Mouse (Mus musculus): ENCODE results near the gene Mgl2. TPM values are rescaled to one million over a fixed set of nuclear protein-coding genes. Genes with fewer than 3 reads are reported as not detected.
A peak's percentile ranks its signal among the peaks of the same experiment; 100 is the strongest.
"Not testable (repeated sequence)": the region's sequence is repeated elsewhere in the genome, so short reads cannot be mapped to it uniquely, and the experiment has no call there.

Gene Mgl2
- polyA plus RNA-seq, 1 experiment from 2014 or later: 0.90 TPM

GRCm38 (mm10) chr11:70139171-70139570 is 9.0 kb downstream of the Mgl2 start:
- Histone ChIP-seq H3K4me1 (ENCODE audit: insufficient read depth, low read depth, low read length) (no peaks in the 10 kb centered on the region), H3K9me3 (ENCODE audit: low read length) (no peaks in the 10 kb centered on the region), H3K4me2 (replicated peaks; ENCODE audit: low read depth, low read length) (no peak overlapping the region), H3K27ac (ENCODE audit: low read length) (no peak overlapping the region), H3K4me3 (ENCODE audit: low read depth, low read length) (no peak overlapping the region), H3K27me3 (replicated peaks; ENCODE audit: insufficient read depth, low read length) (no peaks in the 10 kb centered on the region), H3K36me3 (ENCODE audit: insufficient read depth, low read length) (no peaks in the 10 kb centered on the region), H3K9ac (replicated peaks; ENCODE audit: low read depth) (no peak overlapping the region)
- no peak for ATAC-seq
- TF ChIP-seq CTCF (IDR thresholded peaks at IDR 0.05) (no peak), EP300 (IDR thresholded peaks at IDR 0.05) (no peak)
- 78% methylated on average over 10 of the region's 10 CpGs for WGBS
- DNase-seq (ENCODE audit: low spot score): no peak

GRCm38 (mm10) chr11:70151072-70151471 is 20.9 kb downstream of the Mgl2 start:
- no peak for TF ChIP-seq EP300 (IDR thresholded peaks at IDR 0.05)
- peak; percentile 55 for TF ChIP-seq CTCF (IDR thresholded peaks at IDR 0.05)
- 59% methylated on average over 3 of the region's 3 CpGs for WGBS
- Histone ChIP-seq H3K36me3 (ENCODE audit: insufficient read depth, low read length) (no peaks in the 10 kb centered on the region), H3K4me3 (ENCODE audit: low read depth, low read length) (no peak overlapping the region), H3K27ac (ENCODE audit: low read length) (no peak overlapping the region), H3K9ac (replicated peaks; ENCODE audit: low read depth) (no peak overlapping the region), H3K4me1 (ENCODE audit: insufficient read depth, low read depth, low read length) (no peaks in the 10 kb centered on the region), H3K9me3 (ENCODE audit: low read length) (no peaks in the 10 kb centered on the region), H3K4me2 (replicated peaks; ENCODE audit: low read depth, low read length) (no peak overlapping the region), H3K27me3 (replicated peaks; ENCODE audit: insufficient read depth, low read length) (no peaks in the 10 kb centered on the region)
- no peak for ATAC-seq
- peak; percentile 22 for DNase-seq (ENCODE audit: low spot score)

GRCm38 (mm10) chr11:70155897-70156296 is 25.8 kb downstream of the Mgl2 start, which contains the start of gene Clec10a:
Gene Clec10a, plus strand, starts transcription at chr11:70156197.
- H3K9me3 ChIP-seq (ENCODE audit: low read length); DNase-seq (ENCODE audit: low spot score); H3K9ac ChIP-seq (replicated peaks; ENCODE audit: low read depth); H3K27me3 ChIP-seq (replicated peaks; ENCODE audit: insufficient read depth, low read length); ATAC-seq; H3K4me1 ChIP-seq (ENCODE audit: insufficient read depth, low read depth, low read length); H3K4me3 ChIP-seq (ENCODE audit: low read depth, low read length); H3K4me2 ChIP-seq (replicated peaks; ENCODE audit: low read depth, low read length); H3K36me3 ChIP-seq (ENCODE audit: insufficient read depth, low read length); H3K27ac ChIP-seq (ENCODE audit: low read length): not testable (repeated sequence)
- WGBS: no CpG with 5 or more reads among the region's 5 CpGs

- Histone ChIP-seq H3K4me1 (ENCODE audit: insufficient read depth, low read depth, low read length) (no peaks in the 10 kb centered on the region), H3K9me3 (ENCODE audit: low read length) (no peaks in the 10 kb centered on the region), H3K4me2 (replicated peaks; ENCODE audit: low read depth, low read length) (no peak overlapping the region), H3K36me3 (ENCODE audit: insufficient read depth, low read length) (no peaks in the 10 kb centered on the region), H3K27me3 (replicated peaks; ENCODE audit: insufficient read depth, low read length) (no peaks in the 10 kb centered on the region), H3K9ac (replicated peaks; ENCODE audit: low read depth) (no peak overlapping the region), H3K4me3 (ENCODE audit: low read depth, low read length) (no peak overlapping the region), H3K27ac (ENCODE audit: low read length) (no peak overlapping the region)
- ATAC-seq (no peak), DNase-seq (ENCODE audit: low spot score) (no peak)
- 27% methylated on average over 3 of the region's 3 CpGs for WGBS
- no peak for TF ChIP-seq EP300 (IDR thresholded peaks at IDR 0.05)
- TF ChIP-seq CTCF (IDR thresholded peaks at IDR 0.05): no peak
These were observed 32.2 kb downstream of the Mgl2 start for GRCm38 (mm10) chr11:70162336-70162735.

- ATAC-seq (no peak; the same call in 1 of the 2 replicates), DNase-seq (ENCODE audit: low spot score) (peak; percentile 13)
- no peaks in the 10 kb centered on the region for H3K9me3 ChIP-seq (ENCODE audit: low read length)
- no peaks in the 10 kb centered on the region for H3K27me3 ChIP-seq (replicated peaks; ENCODE audit: insufficient read depth, low read length)
- H3K27ac ChIP-seq (ENCODE audit: low read length): no peak overlapping the region
- 64% methylated on average over 16 of the region's 16 CpGs for WGBS
- H3K36me3 ChIP-seq (ENCODE audit: insufficient read depth, low read length): no peaks in the 10 kb centered on the region
- H3K4me1 ChIP-seq (ENCODE audit: insufficient read depth, low read depth, low read length): no peaks in the 10 kb centered on the region
- H3K4me2 ChIP-seq (replicated peaks; ENCODE audit: low read depth, low read length): no peak overlapping the region
- TF ChIP-seq EP300 (IDR thresholded peaks at IDR 0.05) (no peak), CTCF (IDR thresholded peaks at IDR 0.05) (no peak)
- no peak overlapping the region for H3K9ac ChIP-seq (replicated peaks; ENCODE audit: low read depth)
- H3K4me3 ChIP-seq (ENCODE audit: low read depth, low read length): no peak overlapping the region
These were observed 36.1 kb downstream of the Mgl2 start for GRCm38 (mm10) chr11:70165972-70166921.

GRCm38 (mm10) chr11:70168136-70168535 is 38.0 kb downstream of the Mgl2 start:
- no peaks in the 10 kb centered on the region for H3K36me3 ChIP-seq (ENCODE audit: insufficient read depth, low read length)
- no peak overlapping the region for H3K4me2 ChIP-seq (replicated peaks; ENCODE audit: low read depth, low read length)
- ATAC-seq (no peak), DNase-seq (ENCODE audit: low spot score) (no peak)
- H3K27ac ChIP-seq (ENCODE audit: low read length): no peak overlapping the region
- WGBS: 46% methylated on average over 7 of the region's 7 CpGs
- H3K27me3 ChIP-seq (replicated peaks; ENCODE audit: insufficient read depth, low read length): no peaks in the 10 kb centered on the region
- TF ChIP-seq EP300 (IDR thresholded peaks at IDR 0.05) (no peak), CTCF (IDR thresholded peaks at IDR 0.05) (no peak)
- no peak overlapping the region for H3K9ac ChIP-seq (replicated peaks; ENCODE audit: low read depth)
- no peak overlapping the region for H3K4me3 ChIP-seq (ENCODE audit: low read depth, low read length)
- no peaks in the 10 kb centered on the region for H3K9me3 ChIP-seq (ENCODE audit: low read length)
- no peaks in the 10 kb centered on the region for H3K4me1 ChIP-seq (ENCODE audit: insufficient read depth, low read depth, low read length)

GRCm38 (mm10) chr11:70169471-70169870 is 39.3 kb downstream of the Mgl2 start:
- not testable (repeated sequence) for H3K36me3 ChIP-seq (ENCODE audit: insufficient read depth, low read length); H3K4me2 ChIP-seq (replicated peaks; ENCODE audit: low read depth, low read length); DNase-seq (ENCODE audit: low spot score); H3K27me3 ChIP-seq (replicated peaks; ENCODE audit: insufficient read depth, low read length); H3K4me1 ChIP-seq (ENCODE audit: insufficient read depth, low read depth, low read length); H3K27ac ChIP-seq (ENCODE audit: low read length); ATAC-seq; H3K9me3 ChIP-seq (ENCODE audit: low read length); H3K4me3 ChIP-seq (ENCODE audit: low read depth, low read length); H3K9ac ChIP-seq (replicated peaks; ENCODE audit: low read depth)
- 89% methylated on average over 7 of the region's 7 CpGs for WGBS
